Mouse (Mus musculus) MEL (cell line): ENCODE data around the gene Txn2.

Experiments used
- CTCF ChIP-seq, 3 experiments: IDR thresholded peaks in 2 of 3; conservative IDR thresholded peaks in 1 of 3; 2 replicates each; pipeline ENCODE4 v1.5.1; 2011 to 2012; ENCODE audit warnings: low read length in 3 of 3, low read depth in 2 of 3, mild to moderate bottlenecking in 2 of 3, improper control_type of control experiment in 1 of 3, inconsistent platforms in 1 of 3, mixed read lengths in 1 of 3, moderate library complexity in 1 of 3; ENCODE audit not compliant: control insufficient read depth in 1 of 3, insufficient read depth in 1 of 3, poor library complexity in 1 of 3, severe bottlenecking in 1 of 3
- ELF1 ChIP-seq: IDR thresholded peaks from 2 replicates; pipeline ENCODE4 v1.6.1; 2014; ENCODE audit warnings: low read depth, mild to moderate bottlenecking, inconsistent platforms, low read length, improper control_type of control experiment, moderate library complexity
- EP300 ChIP-seq, 2 experiments: IDR thresholded peaks; 2 replicates each; pipeline ENCODE4 v1.6.1; 2011; ENCODE audit warnings: improper control_type of control experiment in 2 of 2, low read length in 2 of 2, low read depth in 1 of 2, mild to moderate bottlenecking in 1 of 2
- GATA1 ChIP-seq: IDR thresholded peaks from 2 replicates; pipeline ENCODE4 v1.6.1; 2011; ENCODE audit warnings: low read depth, low read length, improper control_type of control experiment
- MAZ ChIP-seq: IDR thresholded peaks from 2 replicates; pipeline ENCODE4 v1.6.1; 2012; ENCODE audit warnings: low read depth, mild to moderate bottlenecking, inconsistent platforms, low read length, improper control_type of control experiment
- NELFE ChIP-seq: IDR thresholded peaks from 2 replicates; pipeline ENCODE4 v1.6.1; 2011; ENCODE audit warnings: low read depth, low read length, improper control_type of control experiment
- POLR2A ChIP-seq, 2 experiments: IDR thresholded peaks; 2 replicates each; pipeline ENCODE4 v1.6.1; 2011 to 2012; ENCODE audit warnings: low read length in 2 of 2, mild to moderate bottlenecking in 2 of 2, control low read depth in 1 of 2, improper control_type of control experiment in 1 of 2, low read depth in 1 of 2, moderate library complexity in 1 of 2; ENCODE audit not compliant: control insufficient read depth in 1 of 2, insufficient read depth in 1 of 2, poor library complexity in 1 of 2
- POLR2AphosphoS2 ChIP-seq: IDR thresholded peaks from 2 replicates; pipeline ENCODE4 v1.6.1; 2011; ENCODE audit warnings: low read length, improper control_type of control experiment
- RCOR1 ChIP-seq: IDR thresholded peaks from 2 replicates; pipeline ENCODE4 v1.6.1; 2012; ENCODE audit warnings: low read depth, mild to moderate bottlenecking, inconsistent platforms, low read length, improper control_type of control experiment
- TAL1 ChIP-seq: IDR thresholded peaks from 2 replicates; pipeline ENCODE4 v1.6.1; 2012; ENCODE audit warnings: mild to moderate bottlenecking, inconsistent platforms, low read length, moderate library complexity, mixed read lengths
- TCF12 ChIP-seq: IDR thresholded peaks from 2 replicates; pipeline ENCODE4 v1.6.1; 2014; ENCODE audit warnings: low read depth, mild to moderate bottlenecking, inconsistent platforms, low read length, improper control_type of control experiment, moderate library complexity
- USF2 ChIP-seq, 2 experiments: IDR thresholded peaks; 2 replicates each; pipeline ENCODE4 v1.6.1; 2011 to 2012; ENCODE audit warnings: improper control_type of control experiment in 2 of 2, low read length in 2 of 2, borderline replicate concordance in 1 of 2, inconsistent platforms in 1 of 2, low read depth in 1 of 2, mild to moderate bottlenecking in 1 of 2; ENCODE audit not compliant: insufficient read depth in 1 of 2

GRCm38 (mm10) chr15:77907646-77908518, 20.9 kb downstream of the Txn2 start:
- TF ChIP-seq ELF1 (no peak), NELFE (no peak), GATA1 (no peak), CTCF (IDR thresholded peaks at IDR 0.05 in 2 of 3, conservative IDR thresholded peaks at IDR 0.05 in 1 of 3; ENCODE audit: control insufficient read depth in 1 of 3, insufficient read depth in 1 of 3, low read depth in 2 of 3, low read length in 3 of 3, poor library complexity in 1 of 3, severe bottlenecking in 1 of 3) (no peak), POLR2A (IDR thresholded peaks at IDR 0.05; ENCODE audit: control insufficient read depth in 1 of 2, insufficient read depth in 1 of 2, low read depth in 1 of 2, low read length in 2 of 2, poor library complexity in 1 of 2) (no peak), RCOR1 (no peak), TCF12 (no peak), EP300 (IDR thresholded peaks at IDR 0.05; ENCODE audit: low read depth in 1 of 2, low read length in 2 of 2) (no peak), POLR2AphosphoS2 (no peak), MAZ (no peak), TAL1 (no peak), USF2 (IDR thresholded peaks at IDR 0.05; ENCODE audit: borderline replicate concordance in 1 of 2, insufficient read depth in 1 of 2, low read depth in 1 of 2, low read length in 2 of 2) (no peak)
